Mouse (Mus musculus): ENCODE data around the gene Ctdspl.
A peak's percentile ranks its signal among the peaks of the same experiment; 100 is the strongest.

The Ctdspl gene

GRCm38 (mm10) chr9:119031038-119031437, 104.8 kb downstream of the Ctdspl start:
- no peak for DNase-seq

DNA sequence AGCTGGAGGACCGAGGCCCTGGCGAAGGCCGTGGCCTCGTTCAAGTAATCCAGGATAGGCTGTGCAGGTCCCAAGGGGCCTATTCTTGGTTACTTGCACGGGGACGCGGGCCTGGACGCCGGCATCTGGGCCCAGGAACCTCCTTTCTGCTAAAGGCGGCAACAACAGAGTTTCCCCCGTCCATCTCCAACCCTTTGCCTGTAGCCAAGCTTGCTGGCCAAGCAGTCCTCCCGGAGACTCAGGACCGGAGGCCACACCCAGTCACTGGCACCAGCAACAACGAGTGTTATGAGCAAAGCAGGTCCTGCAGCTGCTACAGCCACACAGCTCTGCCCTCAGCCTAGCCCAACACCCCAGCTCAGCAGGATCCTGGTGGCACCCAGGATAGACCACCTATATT, 105.5 kb downstream of the Ctdspl start:
- DNase-seq: peak; percentile 43

DNA sequence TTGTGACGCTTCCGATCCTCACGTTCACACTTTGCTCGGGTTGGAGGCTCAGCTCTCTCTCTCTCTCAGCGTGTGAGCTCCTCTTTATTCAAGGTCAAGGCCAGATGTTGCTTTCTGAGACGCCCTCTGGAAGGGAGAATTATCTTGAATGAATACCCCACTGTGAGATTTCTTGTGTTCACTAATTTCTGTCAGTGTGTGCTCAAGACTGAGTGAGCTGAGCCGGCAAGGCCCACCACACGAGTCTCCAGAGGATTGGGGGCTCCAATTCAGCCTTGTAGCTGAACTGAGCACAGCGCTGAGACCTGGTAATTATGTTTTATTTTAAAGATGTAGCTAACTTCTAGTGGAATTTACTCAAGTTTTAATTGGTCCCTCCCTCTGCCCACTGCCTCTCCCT, 106.3 kb downstream of the Ctdspl start:
- DNase-seq: no peak

DNA sequence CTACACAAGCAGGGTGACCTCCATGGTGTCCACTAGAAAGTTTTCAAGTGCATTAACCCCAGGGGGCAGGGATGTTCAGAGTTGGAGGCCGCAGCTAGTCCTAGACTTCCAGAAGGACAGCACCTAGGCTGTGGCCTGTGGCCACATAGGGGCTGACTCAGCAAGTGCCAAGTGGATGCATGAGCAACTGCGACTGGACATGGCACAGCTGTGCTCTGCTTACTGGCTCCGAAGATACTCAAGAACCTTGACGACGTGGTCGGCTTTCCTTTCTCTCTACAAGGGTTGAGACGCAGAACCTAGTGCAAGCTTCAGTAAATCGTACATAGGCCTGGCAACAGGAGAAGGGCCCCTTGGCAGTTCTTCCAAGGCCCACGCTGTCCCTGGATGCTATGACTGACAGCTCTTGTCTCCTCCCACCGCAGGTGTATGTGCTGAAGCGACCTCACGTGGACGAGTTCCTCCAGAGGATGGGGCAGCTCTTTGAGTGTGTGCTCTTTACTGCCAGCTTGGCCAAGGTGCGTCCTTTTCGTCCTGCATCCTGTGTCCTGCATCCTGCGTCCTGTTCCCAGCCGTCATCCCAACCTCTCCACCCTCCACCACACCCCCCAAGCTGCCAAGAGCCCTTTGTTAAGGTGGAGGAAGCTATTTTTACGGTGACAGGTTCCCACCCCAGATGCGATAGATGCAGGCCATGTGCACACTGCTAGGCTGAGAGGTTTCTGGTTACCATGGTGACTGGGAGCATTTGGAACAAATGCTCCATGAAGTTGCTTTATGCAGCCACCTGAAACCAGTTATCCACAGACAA, 107.1 kb downstream of the Ctdspl start:
- DNase-seq: no peak

GRCm38 (mm10) chr9:119034069-119034468, 107.8 kb downstream of the Ctdspl start:
- no peak for DNase-seq

- DNase-seq: no peak
Measured at GRCm38 (mm10) chr9:119034676-119035665, 108.7 kb downstream of the Ctdspl start.

- DNase-seq: peak; percentile 42
Measured at GRCm38 (mm10) chr9:119035836-119036235, 109.6 kb downstream of the Ctdspl start.

DNA sequence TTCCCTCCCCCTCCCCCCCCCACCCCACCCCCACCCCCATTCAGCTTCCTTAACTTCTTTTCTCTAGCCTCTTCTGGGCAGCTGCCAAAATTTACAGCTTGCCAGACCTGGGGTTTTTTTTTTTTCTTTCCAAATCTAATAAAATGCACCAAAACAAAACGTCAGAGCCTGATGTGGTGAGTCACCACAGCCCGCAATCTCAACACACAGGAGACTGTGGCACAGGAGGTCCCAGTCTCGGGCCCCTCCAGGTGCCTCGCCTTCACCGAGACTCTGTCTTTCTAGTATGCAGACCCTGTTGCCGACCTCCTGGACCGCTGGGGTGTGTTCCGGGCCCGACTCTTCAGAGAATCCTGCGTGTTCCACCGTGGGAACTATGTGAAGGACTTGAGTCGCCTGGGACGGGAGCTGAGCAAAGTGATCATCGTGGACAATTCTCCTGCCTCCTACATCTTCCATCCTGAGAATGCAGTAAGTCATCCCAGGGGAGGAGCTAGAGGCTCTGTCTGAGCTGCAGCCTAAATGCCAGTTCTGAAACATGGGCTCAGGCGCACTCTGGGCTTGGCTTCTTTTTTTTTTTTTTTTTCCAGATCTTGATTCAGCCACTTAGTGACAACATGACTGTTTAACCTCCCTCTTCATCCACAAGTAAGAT, 111.0 kb downstream of the Ctdspl start:
- no peak for DNase-seq

- DNase-seq: no peak
Measured at GRCm38 (mm10) chr9:119038574-119038973, 112.3 kb downstream of the Ctdspl start.

GRCm38 (mm10) chr9:119040101-119040775, 114.0 kb downstream of the Ctdspl start:
- no peak for DNase-seq

DNA sequence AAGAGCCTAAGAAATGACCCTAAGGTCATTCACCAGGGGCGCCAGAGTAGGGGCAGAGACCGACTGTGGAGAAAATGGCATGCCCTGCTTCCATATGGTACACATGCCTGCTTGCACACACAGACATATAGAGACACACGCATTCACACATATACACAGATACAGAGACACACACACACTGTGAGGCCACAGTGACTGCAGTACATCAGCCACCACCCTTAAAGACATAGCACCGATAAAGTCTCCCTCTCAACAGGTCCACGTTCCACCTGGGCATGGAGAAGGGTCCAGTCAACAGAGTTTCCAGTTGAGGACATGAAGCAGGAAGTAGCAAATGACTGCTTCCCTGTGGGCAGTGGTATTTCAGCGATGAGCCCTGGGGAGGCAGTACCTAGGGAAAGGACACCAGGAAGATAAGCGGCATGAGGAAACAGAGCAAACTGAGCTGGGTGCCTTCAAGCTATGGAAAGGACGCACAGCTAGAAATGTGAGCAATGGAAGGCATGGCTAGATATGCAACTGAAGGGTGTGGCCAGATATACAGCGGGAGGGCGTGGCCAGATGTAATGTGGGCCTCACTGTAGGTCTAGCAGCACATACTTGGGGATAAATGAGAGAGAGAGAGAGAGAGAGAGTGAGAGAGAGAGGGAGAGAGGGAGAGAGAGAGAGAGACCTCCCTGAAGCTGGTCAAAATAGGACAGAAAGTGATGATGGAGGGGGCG, 122.1 kb downstream of the Ctdspl start:
- DNase-seq: no peak

- DNase-seq: no peak
Measured at GRCm38 (mm10) chr9:119051158-119051557, 124.9 kb downstream of the Ctdspl start.

DNA sequence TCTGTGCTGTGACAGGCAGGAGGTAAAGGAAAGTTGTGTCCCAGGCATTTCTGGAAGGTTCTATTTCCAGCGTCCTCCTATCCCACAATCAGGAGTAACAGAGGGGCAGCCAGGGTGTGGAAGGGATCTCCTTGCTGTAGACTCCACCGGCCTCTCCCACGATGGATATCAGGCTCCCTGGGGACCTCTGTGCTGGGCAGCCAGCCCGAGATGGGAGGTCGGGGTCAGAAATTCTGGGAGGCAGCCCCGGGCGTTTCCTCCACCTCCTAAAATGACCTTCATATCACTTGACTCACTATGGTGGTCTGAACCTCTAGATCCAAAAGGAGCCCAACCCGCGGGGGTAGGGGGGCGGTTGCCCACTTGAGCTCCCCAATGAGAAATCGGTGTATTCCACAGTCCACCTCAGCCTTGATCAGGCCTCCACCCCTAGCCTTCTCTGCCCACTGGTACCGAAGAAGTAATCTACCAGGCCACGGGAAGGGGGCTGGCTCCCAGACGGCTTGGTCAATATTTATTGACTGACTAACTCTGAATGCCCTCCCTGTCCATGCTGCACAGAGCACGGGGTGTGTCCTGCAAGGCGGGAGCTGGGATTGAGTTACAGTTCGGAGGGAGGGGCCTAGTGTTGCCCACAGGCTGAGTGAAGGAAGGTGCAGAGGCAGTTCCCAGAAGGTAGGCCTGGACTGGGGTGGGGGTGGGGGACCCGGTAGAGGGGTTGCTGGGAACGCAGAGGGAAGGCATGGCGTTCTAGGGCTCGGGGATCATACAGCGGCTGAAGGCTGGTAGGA, 126.1 kb downstream of the Ctdspl start, which contains the start of gene Vill:
Gene Vill (plus strand): TSS at position 625 of the 791 bp plus-strand sequence.
- peak; percentile 69 for DNase-seq

- DNase-seq: no peak
Measured at GRCm38 (mm10) chr9:119053964-119054576, 127.8 kb downstream of the Ctdspl start.

GRCm38 (mm10) chr9:119055336-119055735, 129.1 kb downstream of the Ctdspl start:
- DNase-seq: no peak

DNA sequence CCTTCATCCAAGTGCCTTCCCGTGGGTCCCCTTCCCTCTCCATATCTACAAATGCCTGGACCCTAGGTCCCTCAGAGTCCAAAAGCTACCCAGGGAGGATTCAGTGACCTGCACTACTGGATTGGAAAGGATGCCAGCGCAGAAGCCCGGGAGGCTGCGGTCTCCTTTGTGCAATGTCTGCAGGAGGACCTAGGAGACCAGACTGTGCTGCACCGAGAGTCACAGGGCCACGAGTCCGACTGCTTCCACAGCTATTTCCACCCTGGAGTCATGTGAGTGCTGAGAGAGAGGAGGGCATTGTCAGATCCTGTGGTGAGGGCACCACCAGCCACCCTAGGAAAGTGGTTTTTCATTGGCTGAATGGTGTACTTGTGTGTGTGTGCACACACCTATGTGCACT, 132.0 kb downstream of the Ctdspl start:
- DNase-seq: no peak

DNA sequence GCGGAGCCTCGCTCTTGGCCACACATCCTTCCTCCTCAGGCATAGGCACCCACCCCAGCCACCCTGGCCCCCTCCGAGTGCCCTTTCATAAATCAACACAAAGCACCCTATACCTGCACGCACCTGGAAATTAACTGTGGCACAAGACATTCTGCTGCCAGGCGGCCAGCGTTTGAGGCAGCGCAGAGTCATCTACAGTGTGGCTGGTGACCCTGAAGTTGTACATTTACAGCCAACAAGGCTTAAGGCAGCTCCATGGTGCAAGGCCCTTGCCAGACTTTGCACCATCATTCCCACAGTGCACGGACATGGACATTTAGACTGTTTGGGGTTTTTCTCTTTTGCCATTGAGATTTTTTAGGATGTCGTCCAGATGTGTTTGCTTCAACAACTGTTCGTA, 134.4 kb downstream of the Ctdspl start:
- peak; percentile 45 for DNase-seq

GRCm38 (mm10) chr9:119063036-119063644, 136.9 kb downstream of the Ctdspl start:
- DNase-seq: peak; percentile 91

DNA sequence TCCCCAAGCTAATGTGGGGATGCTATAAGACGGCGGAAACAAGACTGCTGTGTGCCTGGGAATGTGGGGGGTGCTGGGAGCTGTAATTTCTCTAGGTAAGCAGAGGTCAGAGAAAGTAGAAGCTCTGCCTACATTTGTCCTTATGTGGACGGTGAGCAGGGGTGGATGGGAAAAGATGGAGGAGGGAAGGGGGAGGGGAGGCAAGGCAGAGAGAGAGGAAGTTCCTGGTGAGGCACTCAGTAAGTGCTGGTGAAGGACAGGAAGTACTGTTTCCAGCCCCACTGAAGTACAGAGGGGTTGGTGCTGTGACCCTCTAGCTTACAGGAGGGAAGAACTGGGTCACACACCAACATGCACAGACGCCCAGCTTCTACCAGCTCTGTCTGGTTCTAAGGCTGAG, 138.0 kb downstream of the Ctdspl start:
- no peak for DNase-seq

DNA sequence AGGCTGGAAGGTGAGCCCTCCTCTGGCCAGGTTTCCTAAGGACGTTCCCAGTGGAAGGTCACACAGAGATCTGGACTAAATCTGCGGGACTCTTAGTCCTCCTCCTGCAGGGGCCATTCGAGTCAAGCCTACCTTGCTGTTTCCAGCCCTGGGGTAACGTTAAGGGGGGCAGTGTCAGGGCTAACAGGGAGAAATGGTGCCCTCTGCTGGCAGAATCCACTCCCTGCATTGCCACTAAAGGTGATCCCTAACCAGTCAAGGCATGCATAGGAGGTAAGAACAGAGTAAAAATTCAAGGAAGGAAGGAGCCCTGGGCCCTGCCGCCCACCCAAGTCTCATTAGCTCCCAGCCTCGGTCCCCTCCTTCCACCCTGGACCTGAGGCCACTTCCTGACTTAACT, 141.3 kb downstream of the Ctdspl start:
- peak; percentile 70 for DNase-seq
